Mouse (Mus musculus) left cerebral cortex, adult 2 months (tissue): ENCODE data around the gene Map1lc3b. TPM values are rescaled to one million over a fixed set of nuclear protein-coding genes. Genes with fewer than 3 reads are reported as not detected.
A peak's percentile ranks its signal among the peaks of the same experiment; 100 is the strongest.
"Not testable (repeated sequence)": the region's sequence is repeated elsewhere in the genome, so short reads cannot be mapped to it uniquely, and the experiment has no call there.

Source experiments
- DNase-seq, 2 experiments: peaks; one replicate each; pipeline ENCODE4 v3.0.0; 2021 to 2022; ENCODE audit warnings: low spot score in 2 of 2, mixed read lengths in 1 of 2; ENCODE audit errors: extremely low spot score in 1 of 2
- H3K27ac ChIP-seq: fragments of 200-600 bp; 2 replicates; pipeline ENCODE4 v1.8.1; 2022
- H3K4me3 ChIP-seq: fragments of 200-600 bp; 2 replicates; pipeline ENCODE4 v1.8.1; 2022
- CTCF ChIP-seq: fragments of 200-600 bp; IDR thresholded peaks from 2 replicates; pipeline ENCODE4 v1.8.1; 2022; ENCODE audit warnings: antibody characterized with exemption, mild to moderate bottlenecking, moderate library complexity
- intact Hi-C: fragments of 180-260 bp; cut with DNase I; formaldehyde crosslinking; loops from one replicate; pipeline ENCODE4 v1.15.1; 2025
- total RNA-seq, 2 experiments: library from RNA; stranded (reverse); gene quantifications; 2 replicates each; pipeline ENCODE4 v1.2.3; 2021

Map1lc3b gene
- total RNA-seq, 2 experiments from 2014 or later: 178 to 181 TPM

GRCm38 (mm10) chr8:121593983-121594382, 3.8 kb downstream of the Map1lc3b start:
- DNase-seq: no peak
- intact Hi-C loops: loop anchor here (10.0 kb wide), 1 partner anchor 311 kb away; the partner anchor contains the start of gene Slc7a5
- TF ChIP-seq CTCF: no peak
- Histone ChIP-seq H3K27ac (peak overlapping the region; percentile 28; the same call in 1 of the 2 replicates), H3K4me3 (no peak overlapping the region)

GRCm38 (mm10) chr8:121597492-121597891, 7.3 kb downstream of the Map1lc3b start:
- DNase-seq, H3K4me3 ChIP-seq, H3K27ac ChIP-seq: not testable (repeated sequence)
- intact Hi-C loops: loop anchor here (10.0 kb wide), 1 partner anchor 307 kb away; the partner anchor contains the start of gene Slc7a5

GRCm38 (mm10) chr8:121598190-121598589, 8.0 kb downstream of the Map1lc3b start:
- intact Hi-C loops: loop anchor here (10.0 kb wide), 1 partner anchor 307 kb away; the partner anchor contains the start of gene Slc7a5
- no peak overlapping the region for H3K4me3 ChIP-seq
- H3K27ac ChIP-seq: no peak overlapping the region
- DNase-seq: no peak
- TF ChIP-seq CTCF: no peak

GRCm38 (mm10) chr8:121598892-121599291, 8.7 kb downstream of the Map1lc3b start:
- intact Hi-C loops: loop anchor here (10.0 kb wide), 1 partner anchor 306 kb away; the partner anchor contains the start of gene Slc7a5

DNA sequence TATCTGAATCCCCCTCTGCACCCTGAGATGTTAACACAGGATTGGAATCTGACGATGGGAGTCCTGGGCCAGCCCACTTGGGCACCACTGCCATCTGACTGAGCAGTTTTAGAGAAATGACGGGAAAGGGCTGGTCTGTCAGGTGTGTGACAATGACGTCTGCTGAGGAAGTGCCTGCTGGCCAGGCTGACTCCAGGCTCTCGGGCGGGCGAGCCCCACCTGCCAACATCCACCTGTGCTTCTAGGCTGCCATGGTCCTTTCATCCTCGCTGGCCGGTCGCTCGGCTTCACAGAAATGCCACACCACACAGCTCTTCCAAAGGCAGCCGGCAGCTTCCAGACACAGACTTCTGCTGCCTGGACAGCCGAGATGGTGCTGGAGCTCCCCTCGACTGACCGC, 9.7 kb downstream of the Map1lc3b start:
- Histone ChIP-seq H3K27ac (no peak overlapping the region), H3K4me3 (no peak overlapping the region)
- no peak for DNase-seq
- TF ChIP-seq CTCF: no peak
- intact Hi-C loops: loop anchor here (5.0 to 10.0 kb wide), 3 partner anchors 47 to 305 kb away; partner anchors contain the start of gene Slc7a5

More at GRCm38 (mm10) chr8:121598892-121599291, 8.7 kb downstream of the Map1lc3b start:
- Histone ChIP-seq H3K4me3 (no peak overlapping the region), H3K27ac (no peak overlapping the region)
- DNase-seq: peak; percentile 73 to 74
- peak; percentile 96 for TF ChIP-seq CTCF

DNA sequence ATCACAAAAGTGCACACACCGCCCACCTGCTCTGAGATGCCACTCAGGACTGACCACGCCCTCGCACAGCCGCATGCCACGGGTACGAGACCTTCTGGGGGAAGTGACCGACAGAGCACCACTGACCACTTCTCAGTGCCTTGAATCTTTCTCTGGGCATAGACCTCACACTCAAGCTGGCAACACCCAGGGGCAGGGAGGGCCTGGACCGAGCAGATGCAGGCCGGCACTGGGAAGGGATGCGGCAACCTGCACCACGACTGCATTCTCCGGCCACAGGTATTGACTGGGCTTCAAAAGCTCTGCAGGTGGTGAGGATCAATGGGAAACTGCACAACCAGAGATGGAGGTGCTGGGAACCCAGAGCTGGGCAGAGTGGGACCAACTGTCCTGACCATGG, 12.2 kb downstream of the Map1lc3b start:
- Histone ChIP-seq H3K27ac (no peak overlapping the region), H3K4me3 (no peak overlapping the region)
- TF ChIP-seq CTCF: no peak
- no peak for DNase-seq
- intact Hi-C loops: loop anchor here (5.0 kb wide), 2 partner anchors 45 to 230 kb away; no protein-coding TSS in a partner anchor

DNA sequence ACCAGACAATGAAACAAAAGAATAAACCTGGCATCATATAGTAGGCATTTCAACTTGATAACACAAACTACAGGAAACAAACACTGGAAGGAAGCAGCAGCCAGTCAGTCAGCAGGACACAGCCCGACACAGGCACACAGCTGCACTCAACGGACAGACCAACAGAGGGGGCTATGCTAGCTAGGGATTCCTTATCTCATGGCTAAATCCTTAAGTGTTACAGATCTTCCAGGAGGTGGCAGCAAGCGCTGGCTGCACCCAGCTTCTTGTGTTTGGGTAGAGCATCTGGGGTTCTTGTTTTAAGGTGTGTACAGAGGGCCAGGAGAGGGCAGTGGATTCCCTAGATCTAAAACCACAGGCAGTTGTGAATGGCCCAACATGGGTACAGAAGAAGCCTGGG, 12.7 kb downstream of the Map1lc3b start:
- H3K4me3 ChIP-seq: no peak overlapping the region
- peak; percentile 92 for TF ChIP-seq CTCF
- H3K27ac ChIP-seq: no peak overlapping the region
- DNase-seq: peak; percentile 74 to 75
- intact Hi-C loops: loop anchor here (5.0 kb wide), 2 partner anchors 44 to 229 kb away; no protein-coding TSS in a partner anchor

GRCm38 (mm10) chr8:121603801-121604200, 13.6 kb downstream of the Map1lc3b start:
- Histone ChIP-seq H3K4me3 (no peak overlapping the region), H3K27ac (no peak overlapping the region)
- no peak for TF ChIP-seq CTCF
- intact Hi-C loops: loop anchor here (5.0 kb wide), 2 partner anchors 44 to 228 kb away; no protein-coding TSS in a partner anchor
- no peak for DNase-seq

GRCm38 (mm10) chr8:121607661-121608060, 17.5 kb downstream of the Map1lc3b start:
- TF ChIP-seq CTCF: peak; percentile 54
- intact Hi-C loops: loop anchor here (2.0 kb wide), 1 partner anchor 77 kb away; no protein-coding TSS in a partner anchor
- no peak overlapping the region for H3K27ac ChIP-seq
- DNase-seq: no peak
- H3K4me3 ChIP-seq: no peak overlapping the region

DNA sequence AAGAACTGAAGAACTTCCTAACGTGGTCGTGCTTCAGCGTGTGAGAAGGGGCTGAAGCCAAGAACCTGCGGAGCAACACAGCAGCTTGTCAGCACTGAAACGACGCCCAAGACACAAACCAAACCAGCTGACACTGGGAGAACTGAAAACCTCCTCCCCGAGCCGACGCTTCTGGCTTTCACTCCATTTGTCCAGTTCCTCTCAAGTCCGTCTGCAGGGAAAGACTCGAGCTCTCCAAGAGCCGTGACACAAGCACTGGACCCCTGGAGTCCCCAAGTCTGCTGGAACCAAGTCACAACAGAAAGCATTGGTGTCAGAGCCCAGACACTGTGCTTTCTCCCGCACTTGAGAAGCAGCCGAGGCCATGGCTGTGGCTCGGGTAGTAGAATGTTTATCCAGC, 19.1 kb downstream of the Map1lc3b start:
- intact Hi-C loops: loop anchor here (2.0 kb wide), 1 partner anchor 76 kb away; no protein-coding TSS in a partner anchor
- no peak for TF ChIP-seq CTCF
- H3K4me3 ChIP-seq: no peak overlapping the region
- no peak overlapping the region; the same call in 1 of the 2 replicates for H3K27ac ChIP-seq
- no peak for DNase-seq

GRCm38 (mm10) chr8:121609916-121610315, 19.8 kb downstream of the Map1lc3b start:
- Histone ChIP-seq H3K27ac (no peak overlapping the region; the same call in 1 of the 2 replicates), H3K4me3 (no peak overlapping the region)
- intact Hi-C loops: loop anchor here (2.0 kb wide), 1 partner anchor 75 kb away; no protein-coding TSS in a partner anchor
- DNase-seq: no peak
- no peak for TF ChIP-seq CTCF

DNA sequence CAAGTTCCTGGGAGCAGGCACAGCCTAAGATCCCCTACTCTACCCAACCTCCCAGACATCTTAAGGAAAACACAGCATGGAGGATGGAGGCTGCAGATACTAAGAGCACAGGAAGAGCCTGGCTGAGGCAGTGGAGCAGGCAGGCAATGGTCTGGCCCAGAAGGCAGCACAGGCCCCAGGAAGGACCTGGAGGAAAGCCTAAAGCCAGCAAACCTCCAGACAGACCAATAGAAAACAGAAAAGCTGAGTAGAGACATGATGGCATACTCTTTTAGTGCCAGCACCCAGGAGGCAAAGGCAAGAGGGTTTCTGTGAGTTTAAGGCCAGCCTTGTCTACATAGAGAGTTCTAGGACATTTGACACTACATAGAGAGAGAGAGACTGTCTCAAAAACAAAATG, 23.3 kb downstream of the Map1lc3b start:
- TF ChIP-seq CTCF: no peak
- H3K4me3 ChIP-seq: no peak overlapping the region
- intact Hi-C loops: no loop called here
- no peak overlapping the region for H3K27ac ChIP-seq
- DNase-seq: no peak

GRCm38 (mm10) chr8:121619401-121619995, 29.3 kb downstream of the Map1lc3b start:
- Histone ChIP-seq H3K4me3 (no peak overlapping the region), H3K27ac (peak overlapping the region; percentile 22)
- TF ChIP-seq CTCF: no peak
- intact Hi-C loops: loop anchor here (5.0 kb wide), 1 partner anchor 147 kb away; no protein-coding TSS in a partner anchor
- no peak for DNase-seq
